Mouse (Mus musculus) small intestine, adult 2 months (tissue): ENCODE measurements around the gene Sgpl1. TPM values are rescaled to one million over a fixed set of nuclear protein-coding genes. Genes with fewer than 3 reads are reported as not detected.
A peak's percentile ranks its signal among the peaks of the same experiment; 100 is the strongest.
"Not testable (repeated sequence)": the region's sequence is repeated elsewhere in the genome, so short reads cannot be mapped to it uniquely, and the experiment has no call there.

Experiments used
- H3K27ac ChIP-seq: fragments of 200-500 bp; 2 replicates; pipeline ENCODE4 v1.5.1; 2012; ENCODE audit warnings: low read depth, low read length, control low read depth, inconsistent platforms; ENCODE audit not compliant: insufficient read depth
- H3K27me3 ChIP-seq: fragments of 200-500 bp; 2 replicates; pipeline ENCODE4 v1.6.1; 2012; ENCODE audit warnings: mild to moderate bottlenecking, moderate library complexity, low read length, inconsistent platforms; ENCODE audit not compliant: control insufficient read depth, insufficient read depth
- H3K36me3 ChIP-seq: fragments of 200-500 bp; 2 replicates; pipeline ENCODE4 v1.6.1; 2012; ENCODE audit warnings: mild to moderate bottlenecking, low read length, control low read depth, inconsistent platforms; ENCODE audit not compliant: control insufficient read depth, insufficient read depth
- H3K4me1 ChIP-seq: fragments of 200-500 bp; 2 replicates; pipeline ENCODE4 v1.6.1; 2012; ENCODE audit warnings: low read length, inconsistent platforms, mixed read lengths; ENCODE audit not compliant: control insufficient read depth, insufficient read depth, insufficient read length
- H3K4me3 ChIP-seq: fragments of 200-500 bp; 2 replicates; pipeline ENCODE4 v1.5.1; 2012; ENCODE audit warnings: low read depth, mild to moderate bottlenecking, control low read depth, inconsistent platforms, low read length, moderate library complexity
- CTCF ChIP-seq: fragments of 200-500 bp; IDR thresholded peaks from 2 replicates; pipeline ENCODE4 v1.5.1; 2012; ENCODE audit warnings: low read depth, mild to moderate bottlenecking, control low read depth, inconsistent platforms, low read length, moderate library complexity, mixed read lengths; ENCODE audit not compliant: insufficient replicate concordance, insufficient read length; ENCODE audit errors: extremely low read depth
- POLR2A ChIP-seq: fragments of 200-500 bp; IDR thresholded peaks from 2 replicates; pipeline ENCODE4 v1.6.1; 2012; ENCODE audit warnings: low read depth, mild to moderate bottlenecking, control low read depth, inconsistent platforms, low read length, moderate library complexity
- WGBS: fragments of 180-500 bp; shearing (Covaris S2); methylation state at CpG from one replicate; pipeline ENCODE4 v1.1.7; 2018; 5-methylcytosine and 5-hydroxymethylcytosine counted together
- polyA plus RNA-seq: library from polyadenylated mRNA; depleted of rRNA; stranded (reverse); fragments of >200 nt; gene quantifications from 2 replicates; pipeline ENCODE4 v1.2.3, GENCODE M21; 2012

Gene Sgpl1
- polyA plus RNA-seq, 1 experiment = 137 TPM

GRCm38 (mm10) chr10:61123276-61123913 lies 24.1 kb downstream of the Sgpl1 start:
- Histone ChIP-seq H3K36me3 (peaks cover 43% of the 10 kb centered on the region), H3K27ac (peak overlapping the region; percentile 96), H3K27me3 (no peaks in the 10 kb centered on the region), H3K4me1 (peaks cover 6% of the 10 kb centered on the region; the same call in 1 of the 2 replicates), H3K4me3 (no peak overlapping the region)
- TF ChIP-seq POLR2A (no peak), CTCF (no peak)
- WGBS = 30% methylated on average over 3 of the region's 3 CpGs

- H3K4me1 ChIP-seq, H3K4me3 ChIP-seq, H3K27me3 ChIP-seq: not testable (repeated sequence)
- WGBS = 68% methylated on average over 4 of the region's 4 CpGs
- Histone ChIP-seq H3K36me3 (peaks cover 37% of the 10 kb centered on the region), H3K27ac (peak overlapping the region; percentile 92)
Observed at GRCm38 (mm10) chr10:61121732-61122131, 25.8 kb downstream of the Sgpl1 start.

DNA sequence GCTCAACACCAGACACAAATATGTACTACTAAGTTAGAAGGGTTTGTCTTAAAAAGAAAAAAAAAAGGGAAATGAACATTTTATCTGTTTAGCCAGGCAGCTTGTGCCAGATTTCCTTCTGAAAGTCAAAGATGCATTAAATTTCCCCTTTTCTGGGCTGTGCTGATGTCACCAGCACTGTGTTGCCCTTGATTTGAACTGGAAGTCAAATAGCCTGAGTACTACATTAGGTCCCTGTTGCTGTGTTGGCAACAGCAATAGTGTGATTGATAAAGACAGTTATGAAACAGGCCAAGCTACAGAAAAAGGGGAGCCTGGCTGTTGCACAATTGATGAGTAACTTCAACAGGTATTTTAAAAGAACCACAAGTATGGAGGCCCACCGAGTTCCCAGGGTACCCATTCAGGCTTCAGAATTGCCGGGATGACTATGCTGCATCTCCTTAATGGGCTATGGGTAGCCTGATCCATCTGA lies 33.2 kb downstream of the Sgpl1 start:
- 90% methylated on average over 2 of the region's 2 CpGs for WGBS
- H3K4me1 ChIP-seq = peaks cover 3% of the 10 kb centered on the region; the same call in 1 of the 2 replicates
- no peak overlapping the region for H3K4me3 ChIP-seq
- no peak overlapping the region for H3K27ac ChIP-seq
- H3K27me3 ChIP-seq = no peaks in the 10 kb centered on the region
- peaks cover 47% of the 10 kb centered on the region for H3K36me3 ChIP-seq
- no peak for TF ChIP-seq CTCF
- no peak for TF ChIP-seq POLR2A

DNA sequence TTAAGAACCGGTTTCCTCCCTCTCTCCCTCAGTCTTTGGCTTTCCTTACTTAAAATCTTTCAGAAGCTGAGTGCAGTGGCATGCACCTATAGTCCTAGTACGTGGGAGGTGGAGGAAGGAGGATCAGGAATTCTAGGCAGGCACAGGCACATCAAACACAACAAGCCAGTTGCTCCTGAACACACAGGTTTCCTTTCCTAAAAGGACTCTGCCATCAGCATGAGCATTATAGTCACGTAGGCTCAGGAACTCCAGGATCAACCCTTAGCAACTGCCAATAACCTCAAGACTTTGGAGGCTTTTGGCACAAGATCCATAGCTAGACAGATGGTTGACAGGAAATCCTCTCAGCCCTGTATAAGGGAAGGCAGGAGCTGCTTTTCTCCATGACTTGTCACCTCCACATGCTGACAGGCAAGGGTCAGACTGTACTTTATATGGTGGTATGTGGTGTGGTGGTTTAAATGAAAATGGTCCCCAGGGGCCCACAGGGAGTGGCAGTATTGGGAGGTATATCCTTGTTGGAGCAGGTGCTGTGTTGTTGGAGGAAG lies 43.9 kb downstream of the Sgpl1 start:
- WGBS = 91% methylated on average over 3 of the region's 3 CpGs
- Histone ChIP-seq H3K27me3 (no peaks in the 10 kb centered on the region), H3K27ac (no peak overlapping the region), H3K36me3 (peaks cover 84% of the 10 kb centered on the region), H3K4me1 (no peaks in the 10 kb centered on the region), H3K4me3 (no peak overlapping the region)
- TF ChIP-seq CTCF (no peak), POLR2A (no peak)

DNA sequence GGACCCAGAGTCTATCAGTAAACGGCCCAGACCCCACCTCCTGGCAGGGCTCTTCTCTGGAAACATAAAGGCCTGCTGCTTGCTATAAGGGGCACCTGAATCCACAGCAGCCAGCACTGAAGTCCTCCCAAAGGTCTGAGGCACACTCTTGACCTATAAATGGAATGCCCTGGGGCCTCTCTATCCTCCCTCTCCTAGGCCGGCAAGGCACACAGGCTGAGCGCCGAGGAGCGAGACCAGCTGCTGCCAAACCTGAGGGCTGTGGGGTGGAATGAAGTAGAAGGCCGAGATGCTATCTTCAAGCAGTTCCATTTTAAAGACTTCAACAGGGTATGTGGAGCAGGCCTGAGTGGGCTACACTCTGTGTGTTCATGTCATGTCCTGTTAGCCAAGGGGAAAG lies 55.6 kb downstream of the Sgpl1 start:
- WGBS = 88% methylated on average over 6 of the region's 6 CpGs
- TF ChIP-seq CTCF = no peak
- no peak for TF ChIP-seq POLR2A
- no peak overlapping the region for H3K4me3 ChIP-seq

GRCm38 (mm10) chr10:61089170-61090142 lies 58.0 kb downstream of the Sgpl1 start, which contains the start of gene Pcbd1:
Gene Pcbd1 (plus strand): TSS chr10:61089331.
- Histone ChIP-seq H3K4me1 (peaks cover 10% of the 10 kb centered on the region; the same call in 1 of the 2 replicates), H3K4me3 (peak within 1 kb of the TSS; percentile 83), H3K36me3 (peaks cover 2% of the 10 kb centered on the region; the same call in 1 of the 2 replicates), H3K27ac (peak within 1 kb of the TSS; percentile 33; the same call in 1 of the 2 replicates), H3K27me3 (no peaks in the 10 kb centered on the region)
- peak; percentile 30; the same call in 1 of the 2 replicates for TF ChIP-seq POLR2A
- TF ChIP-seq CTCF = no peak
- 7% methylated on average over 31 of the region's 33 CpGs for WGBS

More for the DNA sequence above, 55.6 kb downstream of the Sgpl1 start:
- peaks cover 5% of the 10 kb centered on the region; the same call in 1 of the 2 replicates for H3K4me1 ChIP-seq
- H3K27me3 ChIP-seq = no peaks in the 10 kb centered on the region
- H3K36me3 ChIP-seq = peaks cover 9% of the 10 kb centered on the region
- no peak overlapping the region for H3K27ac ChIP-seq

DNA sequence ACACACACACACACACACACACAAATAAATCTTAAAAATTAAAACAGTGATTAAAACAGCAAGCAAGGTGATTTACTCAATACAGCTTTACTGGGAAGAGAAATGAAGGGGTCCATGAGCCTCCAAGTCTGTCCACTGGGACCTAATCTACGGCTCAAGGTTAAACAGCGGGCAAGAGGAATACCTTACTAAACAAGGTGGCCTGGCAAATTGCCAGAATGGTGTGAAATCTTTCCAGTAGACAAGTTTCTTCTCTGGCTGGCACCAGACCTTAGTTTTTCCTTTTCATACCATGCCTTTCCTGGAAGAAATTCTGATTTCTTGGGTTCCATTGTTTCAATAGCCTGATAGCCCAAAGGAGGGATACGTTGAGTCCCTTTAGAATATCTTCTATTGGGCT lies 59.0 kb downstream of the Sgpl1 start:
- no peaks in the 10 kb centered on the region for H3K36me3 ChIP-seq
- no peak overlapping the region for H3K27ac ChIP-seq
- 44% methylated on average over 3 of the region's 3 CpGs for WGBS
- no peaks in the 10 kb centered on the region for H3K27me3 ChIP-seq
- H3K4me3 ChIP-seq = no peak overlapping the region
- TF ChIP-seq POLR2A (no peak), CTCF (no peak)
- H3K4me1 ChIP-seq = peaks cover 10% of the 10 kb centered on the region; the same call in 1 of the 2 replicates
